Mouse (Mus musculus): ENCODE data around the gene Ston2. TPM values are rescaled to one million over a fixed set of nuclear protein-coding genes. Genes with fewer than 3 reads are reported as not detected.

Gene Ston2
- 0.53 TPM for polyA plus RNA-seq (2017; shearing (Covaris generic))

GRCm38 (mm10) chr12:91787959-91788437, at the start of gene Ston2:
Gene Ston2 (minus strand): TSS chr12:91788387.

GRCm38 (mm10) chr12:91589847-91590690, 198.1 kb downstream of the Ston2 start, which contains the start of gene Gtf2a1:
Gene Gtf2a1 (minus strand): TSS chr12:91590487.

Other genes with a start within 250 kb of the Ston2 start
- gene Gtf2a1, start 197.9 kb downstream of the Ston2 start, polyA plus RNA-seq (2017; shearing (Covaris generic)): 50.7 TPM
- 61.8 TPM for gene Sel1l, start 60.8 kb upstream of the Ston2 start, polyA plus RNA-seq (2017; shearing (Covaris generic))

Measured in CD4-positive, CD25-positive, alpha-beta regulatory T cell, adult 9 weeks (primary cell).